Mouse (Mus musculus) hematopoietic stem cell, adult 5-6 weeks (primary cell): ENCODE results near the gene Cdca4. TPM values are rescaled to one million over a fixed set of nuclear protein-coding genes. Genes with fewer than 3 reads are reported as not detected.

Source experiments
- ATAC-seq, 2 experiments: fragments of 125-278 bp in 1 of 2; replicated peaks in 1 of 2; 2 replicates each; pipeline ENCODE4 v1.8.0; 2016 to 2017; ENCODE audit warnings: inconsistent platforms in 2 of 2, mild to moderate bottlenecking in 2 of 2, moderate number of reproducible peaks in 2 of 2, low read depth in 1 of 2, moderate TSS enrichment in 1 of 2; ENCODE audit not compliant: low FRiP score in 2 of 2, poor library complexity in 2 of 2, severe bottlenecking in 2 of 2, insufficient read depth in 1 of 2, low TSS enrichment in 1 of 2
- total RNA-seq: library from RNA; stranded (forward); fragments of 172-1452, 232-1000 nt; gene quantifications from 2 replicates; pipeline ENCODE4 v1.2.3, GENCODE M21; 2017

Gene Cdca4
- total RNA-seq, 1 experiment from 2014 or later: 51.3 TPM

GRCm38 (mm10) chr12:112796551-112797510 lies 32.4 kb downstream of the Cdca4 start:
- no peak for ATAC-seq

GRCm38 (mm10) chr12:112795466-112796104 lies 33.6 kb downstream of the Cdca4 start:
- no peak for ATAC-seq

GRCm38 (mm10) chr12:112794998-112795397 lies 34.2 kb downstream of the Cdca4 start:
- ATAC-seq: no peak

- ATAC-seq: no peak
These were observed 34.8 kb downstream of the Cdca4 start for GRCm38 (mm10) chr12:112794356-112794816.

GRCm38 (mm10) chr12:112793601-112794355 lies 35.4 kb downstream of the Cdca4 start:
- ATAC-seq: peak in 1 of 2 experiments; percentile 31; a peak in 1 of 4 replicates

- no peak for ATAC-seq
These were observed 38.2 kb downstream of the Cdca4 start for GRCm38 (mm10) chr12:112791026-112791425.

- ATAC-seq: no peak
These were observed 54.7 kb downstream of the Cdca4 start for GRCm38 (mm10) chr12:112774481-112774880.

- no peak for ATAC-seq
These were observed 55.2 kb downstream of the Cdca4 start for GRCm38 (mm10) chr12:112774026-112774425.

GRCm38 (mm10) chr12:112773366-112773765 lies 55.9 kb downstream of the Cdca4 start:
- ATAC-seq: no peak

GRCm38 (mm10) chr12:112772306-112772705 lies 56.9 kb downstream of the Cdca4 start:
- no peak for ATAC-seq

- no peak for ATAC-seq
These were observed 58.8 kb downstream of the Cdca4 start for GRCm38 (mm10) chr12:112770396-112770795.

Other genes with a start within 250 kb of the Cdca4 start
- 6.6 and 10.1 TPM in 2 replicates for gene Inf2, start 240.6 kb downstream of the Cdca4 start, total RNA-seq
- gene Adssl1, start 209.4 kb downstream of the Cdca4 start, total RNA-seq: 38.0 and 49.7 TPM in 2 replicates
- gene Siva1, start 184.7 kb downstream of the Cdca4 start, total RNA-seq: 146 and 161 TPM in 2 replicates
- gene Akt1, start 154.5 kb downstream of the Cdca4 start, total RNA-seq: 84.1 and 92.3 TPM in 2 replicates
- gene Zbtb42, start 150.6 kb downstream of the Cdca4 start, total RNA-seq: 2.5 and 2.9 TPM in 2 replicates
- 7.3 and 7.4 TPM in 2 replicates for gene Cep170b, start 109.0 kb downstream of the Cdca4 start, total RNA-seq
- gene Pld4, start 68.8 kb downstream of the Cdca4 start, total RNA-seq: 3.1 and 13.6 TPM in 2 replicates
- 0.45 TPM in 1 of 2 replicates, not detected in the other for gene Ahnak2, start 26.8 kb downstream of the Cdca4 start, total RNA-seq
- gene Clba1, start 20.5 kb downstream of the Cdca4 start, total RNA-seq: 0.75 and 2.0 TPM in 2 replicates
- 14.8 and 15.9 TPM in 2 replicates for gene Gpr132, start 38.8 kb upstream of the Cdca4 start, total RNA-seq
- gene Jag2, start 100.4 kb upstream of the Cdca4 start, total RNA-seq: 17.8 and 28.7 TPM in 2 replicates
- gene Nudt14, start 112.7 kb upstream of the Cdca4 start, total RNA-seq: 17.9 and 21.9 TPM in 2 replicates
- 6.0 and 7.8 TPM in 2 replicates for gene Btbd6, start 147.1 kb upstream of the Cdca4 start, total RNA-seq
- gene Brf1, start 171.3 kb upstream of the Cdca4 start, total RNA-seq: 58.6 and 75.9 TPM in 2 replicates
- gene Pacs2, start 185.1 kb upstream of the Cdca4 start, total RNA-seq: 12.9 and 14.5 TPM in 2 replicates
- 0.38 TPM in 1 of 2 replicates, not detected in the other for gene Tex22, start 245.1 kb upstream of the Cdca4 start, total RNA-seq